Mouse (Mus musculus): ENCODE measurements around the gene Aak1.

GRCm38 (mm10) chr6:87009692-87010328, 160.5 kb downstream of the Aak1 start:
- TF ChIP-seq CTCF (IDR thresholded peaks at IDR 0.05; ENCODE audit: low read depth) (no peak), EP300 (optimal IDR thresholded peaks at IDR 0.05) (no peak)

All from stomach, postnatal 0 days (tissue).